Mouse (Mus musculus) kidney, adult 8-10 months (tissue): ENCODE measurements around the gene Leng9.

Experiments used
- DNase-seq, 2 experiments: peaks; one replicate each; pipeline ENCODE4 v3.0.0; 2022

Gene Leng9

GRCm38 (mm10) chr7:4144046-4144445 is 6.1 kb downstream of the Leng9 start:
- DNase-seq, result no peak

- no peak for DNase-seq
Observed at GRCm38 (mm10) chr7:4143506-4143905, 6.7 kb downstream of the Leng9 start.

- no peak for DNase-seq
Observed at GRCm38 (mm10) chr7:4142796-4143445, 7.3 kb downstream of the Leng9 start.

- DNase-seq, result no peak
Observed at GRCm38 (mm10) chr7:4141648-4142325, 8.4 kb downstream of the Leng9 start.

GRCm38 (mm10) chr7:4139391-4139790 is 10.8 kb downstream of the Leng9 start:
- no peak for DNase-seq

- no peak for DNase-seq
Observed at GRCm38 (mm10) chr7:4138671-4139070, 11.5 kb downstream of the Leng9 start.

GRCm38 (mm10) chr7:4138181-4138580 is 12.0 kb downstream of the Leng9 start:
- DNase-seq, result no peak

GRCm38 (mm10) chr7:4137746-4138145 is 12.4 kb downstream of the Leng9 start:
- no peak for DNase-seq

- DNase-seq, result peak; percentile 99
Observed at GRCm38 (mm10) chr7:4136771-4137531, 13.2 kb downstream of the Leng9 start, which contains the start of gene Leng8. Leng8 (plus strand) TSS chr7:4137039.

GRCm38 (mm10) chr7:4136404-4136770 is 13.8 kb downstream of the Leng9 start:
- DNase-seq, result no peak

- DNase-seq, result no peak
Observed at GRCm38 (mm10) chr7:4134911-4135310, 15.3 kb downstream of the Leng9 start.

GRCm38 (mm10) chr7:4132998-4133397 is 17.2 kb downstream of the Leng9 start:
- no peak for DNase-seq

GRCm38 (mm10) chr7:4132581-4132980 is 17.6 kb downstream of the Leng9 start:
- no peak for DNase-seq

GRCm38 (mm10) chr7:4131964-4132363 is 18.2 kb downstream of the Leng9 start:
- no peak for DNase-seq

GRCm38 (mm10) chr7:4130686-4131452 is 19.3 kb downstream of the Leng9 start:
- peak; percentile 62 to 82 for DNase-seq

GRCm38 (mm10) chr7:4128860-4129259 is 21.3 kb downstream of the Leng9 start:
- DNase-seq, result no peak

GRCm38 (mm10) chr7:4127894-4128293 is 22.3 kb downstream of the Leng9 start:
- DNase-seq, result no peak

GRCm38 (mm10) chr7:4126992-4127785 is 23.0 kb downstream of the Leng9 start:
- no peak for DNase-seq

- no peak for DNase-seq
Observed at GRCm38 (mm10) chr7:4125306-4125705, 24.9 kb downstream of the Leng9 start.

GRCm38 (mm10) chr7:4124856-4125255 is 25.3 kb downstream of the Leng9 start:
- no peak for DNase-seq

GRCm38 (mm10) chr7:4124315-4124759 is 25.8 kb downstream of the Leng9 start:
- no peak for DNase-seq

- no peak for DNase-seq
Observed at GRCm38 (mm10) chr7:4123732-4124131, 26.4 kb downstream of the Leng9 start.
